Mouse (Mus musculus) 3T3-L1 (cell line): Measurements from ENCODE around the gene Gm5795.
"Not testable (repeated sequence)": the region's sequence is repeated elsewhere in the genome, so short reads cannot be mapped to it uniquely, and the experiment has no call there.

Experiments
- DNase-seq: peaks from one replicate; pipeline ENCODE4 v3.0.0-alpha.2; 2015; ENCODE audit warnings: low read depth, low spot score

Gene Gm5795

DNA sequence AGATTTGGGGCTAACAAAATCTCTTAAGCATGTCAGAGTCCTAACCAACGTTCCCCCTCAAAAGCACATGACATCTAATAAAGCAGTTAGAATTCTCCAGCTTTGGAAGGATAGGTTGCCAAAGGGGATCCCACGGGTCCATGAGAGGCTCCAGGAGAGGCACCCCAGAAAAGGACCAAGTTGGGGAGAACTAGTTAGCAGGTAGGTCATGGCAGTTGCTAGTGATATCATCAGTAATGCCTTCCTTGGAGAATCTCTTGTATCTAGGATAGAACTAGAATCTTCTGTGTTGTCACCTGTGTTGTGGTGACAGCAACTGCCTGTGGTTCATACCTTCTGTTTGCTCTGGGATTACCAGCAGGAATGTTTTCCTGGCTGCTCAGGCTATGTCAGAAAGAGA lies at the start of gene Gm5795:
Gene Gm5795 (plus strand): TSS at position 301 of the 400 bp plus-strand sequence.
- DNase-seq, result not testable (repeated sequence)

DNA sequence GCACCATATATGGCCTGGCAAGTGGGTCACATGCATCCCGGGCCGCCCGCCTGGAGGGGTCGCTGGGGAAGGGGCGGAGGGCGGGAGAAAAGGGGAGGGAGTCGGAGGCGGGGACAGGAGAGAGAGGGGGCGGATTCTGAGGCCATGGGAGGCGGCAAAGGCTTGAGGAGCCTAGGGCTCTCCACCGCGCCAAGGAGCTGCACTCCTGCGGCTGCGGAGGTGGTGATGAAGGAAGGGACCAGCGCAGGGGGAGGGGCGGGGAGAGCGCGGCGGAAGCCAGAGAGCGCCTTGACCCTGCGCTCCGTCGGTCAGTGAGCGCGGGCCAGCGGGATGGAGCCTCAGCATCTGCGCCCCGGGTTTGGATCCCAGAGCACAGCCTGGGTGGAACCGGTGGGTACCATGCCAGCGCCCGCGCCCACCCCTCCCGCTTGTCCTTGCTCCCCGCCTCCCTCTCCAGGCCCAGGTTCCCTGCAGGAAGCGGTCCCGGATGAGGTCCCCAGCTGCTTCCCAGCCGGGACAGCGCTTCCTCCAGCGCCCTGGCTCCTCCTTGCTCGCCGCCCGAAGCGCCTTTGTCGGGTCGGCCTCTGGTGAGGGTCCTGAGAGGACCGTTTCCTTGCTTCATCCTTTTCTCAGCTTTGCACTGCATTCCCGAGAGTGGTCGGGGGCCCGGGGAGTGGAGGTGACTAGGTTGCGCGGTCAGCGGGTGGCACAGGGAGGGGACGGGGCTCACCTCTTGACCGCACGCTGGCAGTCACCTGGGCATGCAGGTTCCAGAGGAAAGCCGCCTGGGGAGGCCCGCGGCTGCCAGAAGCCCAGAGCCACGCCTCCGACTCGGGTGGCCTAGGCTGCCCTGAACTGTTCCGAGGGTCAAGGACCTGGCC lies 20.5 kb downstream of the Gm5795 start, which contains the start of gene D830030K20Rik:
Gene D830030K20Rik (plus strand): TSS at position 217 of the 881 bp plus-strand sequence.
- not testable (repeated sequence) for DNase-seq

DNA sequence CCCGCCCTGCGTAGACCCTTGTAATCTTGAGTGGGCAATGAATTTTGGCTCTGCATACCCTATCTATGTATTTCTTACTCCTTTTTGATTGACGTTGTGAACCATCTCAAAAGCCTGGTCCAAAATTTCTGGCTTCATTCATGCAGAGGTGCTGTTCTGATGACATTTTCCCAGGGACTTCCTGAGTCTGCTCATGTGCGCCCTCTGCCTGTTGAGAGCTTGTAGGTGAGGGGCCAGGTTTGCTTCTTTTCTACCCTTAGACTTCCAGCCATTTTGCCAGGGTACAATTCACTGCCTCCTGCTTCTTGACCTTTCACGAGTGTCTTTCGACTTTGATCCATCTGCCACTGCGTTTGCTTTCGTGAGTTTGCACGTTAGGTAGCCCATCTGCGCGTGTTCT lies 21.3 kb downstream of the Gm5795 start:
- not testable (repeated sequence) for DNase-seq
